Mouse (Mus musculus): ENCODE measurements around the gene Klhl33. TPM values are rescaled to one million over a fixed set of nuclear protein-coding genes. Genes with fewer than 3 reads are reported as not detected.
A peak's percentile ranks its signal among the peaks of the same experiment; 100 is the strongest.
"Not testable (repeated sequence)": the region's sequence is repeated elsewhere in the genome, so short reads cannot be mapped to it uniquely, and the experiment has no call there.

Gene Klhl33
- 0.44 TPM for polyA plus RNA-seq (2021)

GRCm38 (mm10) chr14:50897374-50897765 is at the start of gene Klhl33:
Klhl33 (minus strand) TSS chr14:50897507.
- ATAC-seq = no peak
- CTCF ChIA-PET = no interaction called here
- POLR2A ChIA-PET = no interaction called here
- TF ChIP-seq CTCF (IDR thresholded peaks at IDR 0.05) = no peak
- no peaks in the 10 kb centered on the region for H3K27me3 ChIP-seq
- DNase-seq (ENCODE audit: low read depth, low spot score) = no peak
- in situ Hi-C loops (cut with MboI; ENCODE audit: low pct_unique_long_range_greater_than_20kb) = no loop called here

GRCm38 (mm10) chr14:50945526-50945925 is 48.2 kb upstream of the Klhl33 start:
- CTCF ChIA-PET = not testable (repeated sequence)

GRCm38 (mm10) chr14:50945081-50945480 is 47.8 kb upstream of the Klhl33 start:
- H3K27me3 ChIP-seq; in situ Hi-C loops (cut with MboI; ENCODE audit: low pct_unique_long_range_greater_than_20kb); CTCF ChIA-PET; DNase-seq (ENCODE audit: low read depth, low spot score); POLR2A ChIA-PET; ATAC-seq: not testable (repeated sequence)

More at GRCm38 (mm10) chr14:50945526-50945925, 48.2 kb upstream of the Klhl33 start:
- ATAC-seq; H3K27me3 ChIP-seq; in situ Hi-C loops (cut with MboI; ENCODE audit: low pct_unique_long_range_greater_than_20kb); DNase-seq (ENCODE audit: low read depth, low spot score); POLR2A ChIA-PET: not testable (repeated sequence)

- DNase-seq (ENCODE audit: low read depth, low spot score); in situ Hi-C loops (cut with MboI; ENCODE audit: low pct_unique_long_range_greater_than_20kb); POLR2A ChIA-PET; CTCF ChIA-PET; H3K27me3 ChIP-seq: not testable (repeated sequence)
- ATAC-seq = peak; percentile 96
- peak; percentile 54 for TF ChIP-seq CTCF (IDR thresholded peaks at IDR 0.05)
These were observed 47.3 kb upstream of the Klhl33 start for GRCm38 (mm10) chr14:50944668-50945033.

GRCm38 (mm10) chr14:50943932-50944667 is 46.8 kb upstream of the Klhl33 start, which contains the start of gene Gm49342:
Gm49342 (plus strand) TSS chr14:50944517.
- TF ChIP-seq CTCF (IDR thresholded peaks at IDR 0.05) = peak; percentile 61
- DNase-seq (ENCODE audit: low read depth, low spot score) (peak; percentile 64), ATAC-seq (peak; percentile 99)
- in situ Hi-C loops (cut with MboI; ENCODE audit: low pct_unique_long_range_greater_than_20kb) = no loop called here
- CTCF ChIA-PET = no interaction called here
- H3K27me3 ChIP-seq = no peaks in the 10 kb centered on the region
- POLR2A ChIA-PET = no interaction called here

- TF ChIP-seq CTCF (IDR thresholded peaks at IDR 0.05) = no peak
- ATAC-seq (no peak), DNase-seq (ENCODE audit: low read depth, low spot score) (no peak)
- H3K27me3 ChIP-seq = no peaks in the 10 kb centered on the region
- ChIA-PET CTCF (interaction anchor here (1.6 kb wide), 1 partner anchor 86 kb away, joined by 5 read pairs; no protein-coding TSS in a partner anchor), POLR2A (no interaction called here)
- in situ Hi-C loops (cut with MboI; ENCODE audit: low pct_unique_long_range_greater_than_20kb) = no loop called here
These were observed 41.6 kb upstream of the Klhl33 start for GRCm38 (mm10) chr14:50938940-50939339.

- CTCF ChIA-PET = interaction anchor here (1.6 kb wide), 1 partner anchor 87 kb away, joined by 5 read pairs; no protein-coding TSS in a partner anchor
- no peak for DNase-seq (ENCODE audit: low read depth, low spot score)
- POLR2A ChIA-PET = no interaction called here
- no peak for ATAC-seq
- no peaks in the 10 kb centered on the region for H3K27me3 ChIP-seq
- in situ Hi-C loops (cut with MboI; ENCODE audit: low pct_unique_long_range_greater_than_20kb) = no loop called here
- no peak for TF ChIP-seq CTCF (IDR thresholded peaks at IDR 0.05)
These were observed 41.0 kb upstream of the Klhl33 start for GRCm38 (mm10) chr14:50938119-50938908.

- TF ChIP-seq CTCF (IDR thresholded peaks at IDR 0.05) = no peak
- POLR2A ChIA-PET = no interaction called here
- in situ Hi-C loops (cut with MboI; ENCODE audit: low pct_unique_long_range_greater_than_20kb) = no loop called here
- no peaks in the 10 kb centered on the region for H3K27me3 ChIP-seq
- CTCF ChIA-PET = interaction anchor here (1.1 kb wide), 1 partner anchor 33 kb away, joined by 3 read pairs; no protein-coding TSS in a partner anchor
- no peak for ATAC-seq
- DNase-seq (ENCODE audit: low read depth, low spot score) = no peak
These were observed 39.3 kb upstream of the Klhl33 start for GRCm38 (mm10) chr14:50936649-50937048.

- DNase-seq (ENCODE audit: low read depth, low spot score) (no peak), ATAC-seq (no peak)
- in situ Hi-C loops (cut with MboI; ENCODE audit: low pct_unique_long_range_greater_than_20kb) = loop anchor here (5.0 kb wide), 3 partner anchors 46 to 131 kb away; no protein-coding TSS in a partner anchor
- H3K27me3 ChIP-seq = no peaks in the 10 kb centered on the region
- ChIA-PET CTCF (no interaction called here), POLR2A (interaction anchor here (1.6 kb wide), 1 partner anchor 36 kb away, joined by 4 read pairs; no protein-coding TSS in a partner anchor)
- TF ChIP-seq CTCF (IDR thresholded peaks at IDR 0.05) = no peak
These were observed 34.2 kb upstream of the Klhl33 start for GRCm38 (mm10) chr14:50931493-50932020.

- TF ChIP-seq CTCF (IDR thresholded peaks at IDR 0.05) = no peak
- ATAC-seq = peak; percentile 98
These were observed 33.6 kb upstream of the Klhl33 start, which contains the start of the genes Pip4p1 and Pnp for GRCm38 (mm10) chr14:50930754-50931492. Pip4p1 (minus strand) TSS chr14:50930856. Pnp (plus strand) TSS chr14:50931082.

More at GRCm38 (mm10) chr14:50930754-50931492, 33.6 kb upstream of the Klhl33 start, which contains the start of the genes Pip4p1 and Pnp:
- ChIA-PET POLR2A (interaction anchor here (1.6 kb wide), 1 partner anchor 35 kb away, joined by 4 read pairs; no protein-coding TSS in a partner anchor), CTCF (no interaction called here)
- no peaks in the 10 kb centered on the region for H3K27me3 ChIP-seq
- in situ Hi-C loops (cut with MboI; ENCODE audit: low pct_unique_long_range_greater_than_20kb) = loop anchor here (5.0 kb wide), 3 partner anchors 46 to 131 kb away; no protein-coding TSS in a partner anchor
- peak; percentile 97 for DNase-seq (ENCODE audit: low read depth, low spot score)

All from Patski (cell line).